Comparison of ENCODE assay signal across 25 mouse cellular contexts in genomic region chr3:152585581-152585980, GRCm38 (mm10).
"Had no signal": no experiment of that assay in that cellular context is flagged by ENCODE, and none has a peak within 500 bp of the region (broad histone marks: within the 10 kb centered on the region; RNA-seq: fewer than 3 reads in every experiment).

No protein-coding gene starts in this region.

- H3K4me3 ChIP-seq: gastrocnemius, adult 2 months; heart, embryonic 10.5 days; heart, embryonic 12.5 days; hindbrain, embryonic 10.5 days; hindbrain, embryonic 12.5 days; intestine, embryonic 15.5 days; layer of hippocampus, adult 2 months; limb, embryonic 10.5 days; limb, embryonic 12.5 days had no signal

- H3K36me3 ChIP-seq: heart, embryonic 10.5 days; heart, embryonic 12.5 days; hindbrain, embryonic 10.5 days; hindbrain, embryonic 12.5 days; intestine, embryonic 15.5 days; limb, embryonic 10.5 days; limb, embryonic 12.5 days had no signal

- H3K27ac ChIP-seq: gastrocnemius, adult 2 months; heart, embryonic 10.5 days; hindbrain, embryonic 10.5 days; hindbrain, embryonic 12.5 days; hindbrain, embryonic 14.5 days; intestine, embryonic 15.5 days; kidney, postnatal 0 days; limb, embryonic 10.5 days; limb, embryonic 12.5 days had no signal

- H3K9ac ChIP-seq: heart, embryonic 12.5 days; hindbrain, embryonic 12.5 days; hindbrain, embryonic 14.5 days; intestine, embryonic 15.5 days; limb, embryonic 12.5 days had no signal

- H3K4me1 ChIP-seq: hindbrain, embryonic 10.5 days; hindbrain, embryonic 12.5 days; limb, embryonic 10.5 days; limb, embryonic 12.5 days had no signal

- H3K27me3 ChIP-seq: heart, embryonic 12.5 days; hindbrain, embryonic 12.5 days; intestine, embryonic 15.5 days; limb, embryonic 12.5 days had no signal

- H3K4me2 ChIP-seq: heart, embryonic 12.5 days; hindbrain, embryonic 12.5 days; hindbrain, embryonic 14.5 days; intestine, embryonic 15.5 days; limb, embryonic 12.5 days; liver, embryonic 11.5 days had no signal

- DNase-seq: gastrocnemius, adult 2 months; gastrocnemius, postnatal 10 days; gastrocnemius, postnatal 25 days; heart, adult 18-20 months; heart, postnatal 10 days; heart, postnatal 4 days; kidney, adult 18-20 months; kidney, adult 8-10 months; kidney, postnatal 25 days; kidney, postnatal 4 days; liver had no signal

- H3K9me3 ChIP-seq: heart, embryonic 10.5 days; heart, embryonic 12.5 days; hindbrain, embryonic 10.5 days; hindbrain, embryonic 12.5 days; intestine, embryonic 15.5 days; limb, embryonic 10.5 days; limb, embryonic 12.5 days had no signal

- ATAC-seq: hindbrain, embryonic 16.5 days; inflammation-experienced regulatory T-cells, adult 6 months; intestine, embryonic 15.5 days; intestine, postnatal 0 days had no signal
